ENCODE assay signal across 21 mouse cellular contexts in genomic region chr1:81859464-81859863, GRCm38 (mm10).
"Had no signal": no experiment of that assay in that cellular context is flagged by ENCODE, and none has a peak within 500 bp of the region (broad histone marks: within the 10 kb centered on the region; RNA-seq: fewer than 3 reads in every experiment).

No protein-coding gene starts in this region.

- H3K9me3 ChIP-seq: limb, embryonic 12.5 days; limb, embryonic 15.5 days; midbrain, embryonic 12.5 days; midbrain, embryonic 15.5 days; neural tube, embryonic 12.5 days; neural tube, embryonic 15.5 days had no signal

- H3K9ac ChIP-seq: limb, embryonic 12.5 days; limb, embryonic 15.5 days; liver, embryonic 14.5 days; liver, postnatal 0 days; lung, embryonic 14.5 days; midbrain, embryonic 12.5 days; midbrain, embryonic 15.5 days; neural tube, embryonic 12.5 days; neural tube, embryonic 15.5 days had no signal

- H3K4me3 ChIP-seq: left cerebral cortex, adult 2 months; limb, embryonic 12.5 days; limb, embryonic 15.5 days; midbrain, embryonic 12.5 days; midbrain, embryonic 15.5 days; neural tube, embryonic 12.5 days; neural tube, embryonic 15.5 days had no signal

- ATAC-seq: liver, postnatal 0 days; lung, postnatal 0 days; midbrain, embryonic 15.5 days had no signal

- DNase-seq: kidney, postnatal 14 days; kidney, postnatal 4 days; layer of hippocampus, postnatal 36 days; liver, postnatal 0 days; lung, embryonic 14.5 days; right cerebral cortex, adult 18-20 months; right cerebral cortex, postnatal 25 days; thymus, adult 2 months; thymus, postnatal 14 days; thymus, postnatal 4 days had no signal

- H3K27me3 ChIP-seq: limb, embryonic 12.5 days; limb, embryonic 15.5 days; midbrain, embryonic 12.5 days; midbrain, embryonic 15.5 days; neural tube, embryonic 12.5 days; neural tube, embryonic 15.5 days had no signal

- H3K36me3 ChIP-seq: limb, embryonic 12.5 days; limb, embryonic 15.5 days; midbrain, embryonic 12.5 days; midbrain, embryonic 15.5 days; neural tube, embryonic 12.5 days; neural tube, embryonic 15.5 days had no signal

- H3K27ac ChIP-seq: left cerebral cortex, adult 2 months; limb, embryonic 12.5 days; limb, embryonic 15.5 days; liver, embryonic 14.5 days; macrophage; midbrain, embryonic 12.5 days; midbrain, embryonic 15.5 days; neural tube, embryonic 12.5 days; neural tube, embryonic 15.5 days had no signal

- H3K4me2 ChIP-seq: limb, embryonic 12.5 days; limb, embryonic 15.5 days; liver, embryonic 11.5 days; lung, embryonic 14.5 days; midbrain, embryonic 12.5 days; midbrain, embryonic 15.5 days; neural tube, embryonic 12.5 days; neural tube, embryonic 15.5 days had no signal

- H3K4me1 ChIP-seq: limb, embryonic 12.5 days; limb, embryonic 15.5 days; midbrain, embryonic 12.5 days; midbrain, embryonic 15.5 days; neural tube, embryonic 15.5 days had no signal
